Mouse (Mus musculus): ENCODE measurements at regions not wholly inside any gene's neighbourhood (a gene's known extent, or its start where the extent isn't known, plus 50 kb on each side); places are given as distances from the start of the nearest gene placed in this dataset.

DNA sequence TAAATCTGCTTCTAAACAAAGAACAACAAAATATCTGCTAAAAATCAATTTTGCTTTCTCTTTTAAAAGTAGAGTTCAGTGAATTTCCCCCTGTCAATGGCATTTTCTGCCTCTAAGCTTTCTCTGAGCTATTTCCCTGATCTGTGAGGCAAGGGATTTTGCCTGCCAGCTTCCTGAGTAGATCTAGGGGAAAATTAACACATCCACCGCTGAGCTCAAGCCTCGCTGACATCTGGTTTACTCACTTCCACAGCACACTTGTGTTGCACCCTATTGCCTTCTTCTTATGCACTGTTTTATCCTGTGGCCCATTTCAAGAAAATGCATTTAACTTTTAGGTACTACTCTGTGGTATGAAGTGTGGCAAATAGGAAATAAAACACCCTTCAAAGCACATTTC, 556.5 kb upstream of the Gm12666 start:
- TF ChIP-seq MYOD1 (IDR thresholded peaks at IDR 0.05; ENCODE audit: control insufficient read depth in 1 of 3, insufficient read length in 2 of 3, low read depth in 2 of 3) (no peak), POLR2A (IDR thresholded peaks at IDR 0.05; ENCODE audit: insufficient read length, low read depth) (no peak), USF1 (IDR thresholded peaks at IDR 0.05; ENCODE audit: low read depth) (no peak), POLR2AphosphoS2 (IDR thresholded peaks at IDR 0.05; ENCODE audit: insufficient read length, low read depth) (no peak), TCF12 (IDR thresholded peaks at IDR 0.05; ENCODE audit: insufficient read depth, poor library complexity, severe bottlenecking) (no peak), REST (IDR thresholded peaks at IDR 0.05; ENCODE audit: insufficient read depth, insufficient read length) (no peak), MAX (IDR thresholded peaks at IDR 0.05; ENCODE audit: low read depth) (no peak)

Measured in myocyte (in vitro differentiated cells).